Mouse (Mus musculus) neutrophil, adult 5-6 weeks (primary cell): ENCODE measurements around the gene Fam122a. TPM values are rescaled to one million over a fixed set of nuclear protein-coding genes. Genes with fewer than 3 reads are reported as not detected.

Source experiments
- ATAC-seq: fragments of 151-379, 151-347 bp; 2 replicates; pipeline ENCODE4 v1.8.0; 2017; ENCODE audit warnings: mild to moderate bottlenecking, moderate TSS enrichment; ENCODE audit not compliant: insufficient number of reproducible peaks, poor library complexity, low FRiP score, severe bottlenecking; ENCODE audit errors: extremely low read depth
- total RNA-seq: library from RNA; stranded (forward); fragments of 200-1000 nt; gene quantifications from 2 replicates; pipeline ENCODE4 v1.2.3, GENCODE M21; 2017

Gene Fam122a
- total RNA-seq, 1 experiment from 2014 or later: 41.4 TPM

- ATAC-seq: peak; percentile 79; the same call in 1 of the 2 replicates
Measured at GRCm38 (mm10) chr19:24493887-24494286, 16.7 kb upstream of the Fam122a start.

GRCm38 (mm10) chr19:24491824-24492223 is 14.7 kb upstream of the Fam122a start:
- ATAC-seq: no peak

- no peak for ATAC-seq
Measured at GRCm38 (mm10) chr19:24490275-24490674, 13.1 kb upstream of the Fam122a start.

GRCm38 (mm10) chr19:24486433-24487296 is 9.5 kb upstream of the Fam122a start:
- no peak for ATAC-seq

GRCm38 (mm10) chr19:24484612-24485194 is 7.5 kb upstream of the Fam122a start:
- ATAC-seq: no peak

- no peak for ATAC-seq
Measured at GRCm38 (mm10) chr19:24480916-24481315, 3.8 kb upstream of the Fam122a start.

GRCm38 (mm10) chr19:24476461-24476860 is 695 bp downstream of the Fam122a start:
- peak; percentile 24; the same call in 1 of the 2 replicates for ATAC-seq

GRCm38 (mm10) chr19:24475281-24475680 is 1.9 kb downstream of the Fam122a start:
- ATAC-seq: no peak

- ATAC-seq: no peak
Measured at GRCm38 (mm10) chr19:24472512-24472911, 4.6 kb downstream of the Fam122a start.

- ATAC-seq: peak; percentile 71; the same call in 1 of the 2 replicates
Measured at GRCm38 (mm10) chr19:24471538-24471937, 5.6 kb downstream of the Fam122a start.

- ATAC-seq: no peak
Measured at GRCm38 (mm10) chr19:24469216-24469615, 7.9 kb downstream of the Fam122a start.

GRCm38 (mm10) chr19:24468616-24469015 is 8.5 kb downstream of the Fam122a start:
- no peak for ATAC-seq

GRCm38 (mm10) chr19:24463011-24463410 is 14.1 kb downstream of the Fam122a start:
- 0 out of 2 replicates have a peak, but pooled peaks have one; percentile 13 for ATAC-seq

GRCm38 (mm10) chr19:24456591-24457231 is 20.4 kb downstream of the Fam122a start:
- ATAC-seq: no peak

- ATAC-seq: no peak
Measured at GRCm38 (mm10) chr19:24455249-24455960, 21.8 kb downstream of the Fam122a start.

GRCm38 (mm10) chr19:24454451-24454850 is 22.7 kb downstream of the Fam122a start:
- no peak for ATAC-seq

GRCm38 (mm10) chr19:24453379-24453778 is 23.8 kb downstream of the Fam122a start:
- no peak for ATAC-seq

- no peak for ATAC-seq
Measured at GRCm38 (mm10) chr19:24452441-24452898, 24.7 kb downstream of the Fam122a start.

- ATAC-seq: no peak
Measured at GRCm38 (mm10) chr19:24451626-24452025, 25.5 kb downstream of the Fam122a start.
